Mouse (Mus musculus) forebrain, postnatal 0 days (tissue): Measurements from ENCODE around the gene Ide. TPM values are rescaled to one million over a fixed set of nuclear protein-coding genes. Genes with fewer than 3 reads are reported as not detected.

Source experiments
- ATAC-seq: fragments of 200-750 bp; cut with Nextera tagmentation; 2 replicates; pipeline ENCODE4 v1.8.0; 2017; ENCODE audit warnings: mild to moderate bottlenecking, moderate library complexity
- DNase-seq: peaks from one replicate; pipeline ENCODE4 v3.0.0-alpha.2; 2015
- H3K27ac ChIP-seq: fragments of 300-500 bp; sonication (generic); 2 replicates; pipeline ENCODE4 v1.5.1; 2014; ENCODE audit warnings: low read depth, mild to moderate bottlenecking, antibody characterized with exemption, low read length, moderate library complexity, mixed read lengths
- H3K27me3 ChIP-seq: fragments of 300-500 bp; sonication (generic); 2 replicates; pipeline ENCODE4 v1.6.1; 2014; ENCODE audit warnings: mild to moderate bottlenecking, low read length, mixed read lengths; ENCODE audit not compliant: insufficient read depth
- H3K36me3 ChIP-seq: fragments of 300-500 bp; sonication (generic); 2 replicates; pipeline ENCODE4 v1.6.1; 2014; ENCODE audit warnings: mild to moderate bottlenecking, moderate library complexity; ENCODE audit not compliant: insufficient read depth
- H3K4me1 ChIP-seq: fragments of 300-500 bp; sonication (generic); 2 replicates; pipeline ENCODE4 v1.6.1; 2014; ENCODE audit warnings: antibody characterized with exemption; ENCODE audit not compliant: insufficient read depth
- H3K4me2 ChIP-seq: fragments of 300-500 bp; sonication (generic); 2 replicates; pipeline ENCODE4 v1.6.1; 2014; ENCODE audit warnings: low read depth, mild to moderate bottlenecking, moderate library complexity
- H3K4me3 ChIP-seq: fragments of 300-500 bp; sonication (generic); 2 replicates; pipeline ENCODE4 v1.5.1; 2014; ENCODE audit warnings: low read depth, low read length, mixed read lengths
- H3K9ac ChIP-seq: fragments of 300-500 bp; sonication (generic); 2 replicates; pipeline ENCODE4 v1.6.1; 2014; ENCODE audit warnings: mild to moderate bottlenecking
- H3K9me3 ChIP-seq: fragments of 300-500 bp; sonication (generic); 2 replicates; pipeline ENCODE4 v1.6.1; 2016; ENCODE audit warnings: low read length
- CTCF ChIP-seq: sonication (generic); IDR thresholded peaks from 2 replicates; pipeline ENCODE4 v1.5.1; 2016; ENCODE audit warnings: antibody characterized with exemption, control low read depth, low read depth
- whole genome bisulfite sequencing: fragments of 180-500 bp; shearing (Covaris S2); extraction: QIAGEN DNeasy Blood & Tissue Kit; methylation state at CpG from one replicate; pipeline ENCODE4 v1.1.7; 2014; 5-methylcytosine and 5-hydroxymethylcytosine counted together
- polyA plus RNA-seq: library from polyadenylated mRNA; unstranded; fragments of >200 nt; fragmentation: Nextera tagmentation; extraction: Ambion mirVana; gene quantifications from 2 replicates; pipeline ENCODE4 v1.2.1, GENCODE M21; 2015
- total RNA-seq: library from RNA; depleted of rRNA; stranded (reverse); fragments of >200 nt; gene quantifications from 2 replicates; pipeline ENCODE4 v1.2.3, GENCODE M21; 2014

Gene Ide
- total and polyA plus RNA-seq, 2 experiments from 2014 or later = 25.7 to 31.1 TPM

- no peaks in the 10 kb centered on the region for H3K9me3 ChIP-seq
- no peak for ATAC-seq
- no peak overlapping the region for H3K27ac ChIP-seq
- TF ChIP-seq CTCF = no peak
- H3K9ac ChIP-seq = no peak overlapping the region
- no peak overlapping the region for H3K4me3 ChIP-seq
- H3K4me1 ChIP-seq = no peaks in the 10 kb centered on the region
- no peaks in the 10 kb centered on the region for H3K36me3 ChIP-seq
- H3K27me3 ChIP-seq = no peaks in the 10 kb centered on the region
- 96% methylated on average over 6 of the region's 6 CpGs for WGBS
- no peak for DNase-seq
- no peak overlapping the region for H3K4me2 ChIP-seq
These were observed 15.7 kb upstream of the Ide start for GRCm38 (mm10) chr19:37353331-37353730.

- 94% methylated on average over 3 of the region's 3 CpGs for WGBS
- H3K27me3 ChIP-seq = no peaks in the 10 kb centered on the region
These were observed 15.1 kb upstream of the Ide start for GRCm38 (mm10) chr19:37352756-37353155.

GRCm38 (mm10) chr19:37348952-37349351 lies 11.3 kb upstream of the Ide start:
- H3K4me2 ChIP-seq = no peak overlapping the region
- ATAC-seq = no peak
- no peaks in the 10 kb centered on the region for H3K27me3 ChIP-seq
- H3K27ac ChIP-seq = no peak overlapping the region
- no peaks in the 10 kb centered on the region for H3K4me1 ChIP-seq
- no peak overlapping the region for H3K4me3 ChIP-seq
- TF ChIP-seq CTCF = no peak
- no peaks in the 10 kb centered on the region for H3K9me3 ChIP-seq
- DNase-seq = no peak
- no peaks in the 10 kb centered on the region for H3K36me3 ChIP-seq
- H3K9ac ChIP-seq = no peak overlapping the region

More at GRCm38 (mm10) chr19:37352756-37353155, 15.1 kb upstream of the Ide start:
- no peak for TF ChIP-seq CTCF
- no peak overlapping the region for H3K9ac ChIP-seq
- no peaks in the 10 kb centered on the region for H3K36me3 ChIP-seq
- H3K9me3 ChIP-seq = no peaks in the 10 kb centered on the region
- no peak overlapping the region for H3K4me3 ChIP-seq
- no peak for ATAC-seq
- DNase-seq = no peak
- no peak overlapping the region for H3K27ac ChIP-seq
- H3K4me2 ChIP-seq = no peak overlapping the region
- H3K4me1 ChIP-seq = no peaks in the 10 kb centered on the region

GRCm38 (mm10) chr19:37348331-37348730 lies 10.7 kb upstream of the Ide start:
- H3K4me3 ChIP-seq = no peak overlapping the region
- no peaks in the 10 kb centered on the region for H3K27me3 ChIP-seq
- ATAC-seq (no peak), DNase-seq (no peak)
- 71% methylated on average over 10 of the region's 10 CpGs for WGBS
- no peak overlapping the region for H3K27ac ChIP-seq
- no peaks in the 10 kb centered on the region for H3K9me3 ChIP-seq
- H3K4me1 ChIP-seq = no peaks in the 10 kb centered on the region
- no peaks in the 10 kb centered on the region for H3K36me3 ChIP-seq
- no peak overlapping the region for H3K9ac ChIP-seq
- TF ChIP-seq CTCF = no peak
- no peak overlapping the region for H3K4me2 ChIP-seq

GRCm38 (mm10) chr19:37346258-37346657 lies 8.6 kb upstream of the Ide start:
- TF ChIP-seq CTCF = no peak
- Histone ChIP-seq H3K4me3 (no peak overlapping the region), H3K9ac (no peak overlapping the region), H3K27me3 (no peaks in the 10 kb centered on the region), H3K27ac (no peak overlapping the region), H3K36me3 (no peaks in the 10 kb centered on the region), H3K9me3 (no peaks in the 10 kb centered on the region), H3K4me2 (no peak overlapping the region), H3K4me1 (no peaks in the 10 kb centered on the region)
- 75% methylated on average over 3 of the region's 3 CpGs for WGBS
- ATAC-seq (no peak), DNase-seq (no peak)

GRCm38 (mm10) chr19:37343899-37344298 lies 6.2 kb upstream of the Ide start:
- TF ChIP-seq CTCF = no peak
- 82% methylated on average over 5 of the region's 5 CpGs for WGBS
- Histone ChIP-seq H3K4me2 (no peak overlapping the region), H3K4me3 (no peak overlapping the region), H3K27me3 (no peaks in the 10 kb centered on the region), H3K4me1 (no peaks in the 10 kb centered on the region), H3K9me3 (no peaks in the 10 kb centered on the region), H3K27ac (no peak overlapping the region), H3K36me3 (no peaks in the 10 kb centered on the region), H3K9ac (no peak overlapping the region)
- ATAC-seq (no peak), DNase-seq (no peak)

- ATAC-seq (no peak), DNase-seq (no peak)
- Histone ChIP-seq H3K4me3 (no peak overlapping the region), H3K36me3 (no peaks in the 10 kb centered on the region), H3K4me2 (no peak overlapping the region), H3K9me3 (no peaks in the 10 kb centered on the region), H3K9ac (no peak overlapping the region), H3K4me1 (no peaks in the 10 kb centered on the region), H3K27me3 (no peaks in the 10 kb centered on the region), H3K27ac (no peak overlapping the region)
- no peak for TF ChIP-seq CTCF
- WGBS = 85% methylated on average over 5 of the region's 5 CpGs
These were observed 3.3 kb upstream of the Ide start for GRCm38 (mm10) chr19:37340931-37341330.

GRCm38 (mm10) chr19:37340495-37340894 lies 2.8 kb upstream of the Ide start:
- Histone ChIP-seq H3K9ac (no peak overlapping the region), H3K4me1 (no peaks in the 10 kb centered on the region)
- no peak for ATAC-seq

More at GRCm38 (mm10) chr19:37340495-37340894, 2.8 kb upstream of the Ide start:
- no peaks in the 10 kb centered on the region for H3K9me3 ChIP-seq
- WGBS = 67% methylated on average over 5 of the region's 5 CpGs
- no peak overlapping the region for H3K27ac ChIP-seq
- no peaks in the 10 kb centered on the region for H3K36me3 ChIP-seq
- no peak for DNase-seq
- H3K4me3 ChIP-seq = no peak overlapping the region
- H3K4me2 ChIP-seq = no peak overlapping the region
- no peak for TF ChIP-seq CTCF
- no peaks in the 10 kb centered on the region for H3K27me3 ChIP-seq
